Mouse (Mus musculus) testis, adult 2 months (tissue): Measurements from ENCODE around the gene Pard3b. TPM values are rescaled to one million over a fixed set of nuclear protein-coding genes. Genes with fewer than 3 reads are reported as not detected.

Source experiments
- H3K27ac ChIP-seq: fragments of 200-500 bp; 2 replicates; pipeline ENCODE4 v1.5.1; 2012; ENCODE audit warnings: low read depth, low read length; ENCODE audit not compliant: control insufficient read depth, insufficient read depth
- H3K27me3 ChIP-seq: fragments of 200-500 bp; 2 replicates; pipeline ENCODE4 v1.6.1; 2012; ENCODE audit warnings: mild to moderate bottlenecking, low read length, moderate library complexity; ENCODE audit not compliant: control insufficient read depth, insufficient read depth
- H3K36me3 ChIP-seq: fragments of 200-500 bp; 2 replicates; pipeline ENCODE4 v1.6.1; 2012; ENCODE audit warnings: mild to moderate bottlenecking, low read length; ENCODE audit not compliant: control insufficient read depth, insufficient read depth
- H3K4me1 ChIP-seq: fragments of 200-500 bp; 2 replicates; pipeline ENCODE4 v1.6.1; 2012; ENCODE audit warnings: low read length; ENCODE audit not compliant: control insufficient read depth, insufficient read depth
- H3K4me3 ChIP-seq: fragments of 200-500 bp; 2 replicates; pipeline ENCODE4 v1.5.1; 2012; ENCODE audit warnings: low read depth, mild to moderate bottlenecking, low read length, moderate library complexity, mixed read lengths; ENCODE audit not compliant: control insufficient read depth
- CTCF ChIP-seq: fragments of 200-500 bp; IDR thresholded peaks from 2 replicates; pipeline ENCODE4 v1.5.1; 2012; ENCODE audit warnings: low read depth, mild to moderate bottlenecking, inconsistent platforms, low read length, moderate library complexity; ENCODE audit not compliant: control insufficient read depth, insufficient read depth, insufficient replicate concordance
- POLR2A ChIP-seq: fragments of 200-500 bp; IDR thresholded peaks from 2 replicates; pipeline ENCODE4 v1.6.1; 2012; ENCODE audit warnings: low read depth, mild to moderate bottlenecking, inconsistent platforms, low read length, moderate library complexity; ENCODE audit not compliant: control insufficient read depth
- polyA plus RNA-seq: library from polyadenylated mRNA; depleted of rRNA; stranded (reverse); fragments of >200 nt; gene quantifications from 2 replicates; pipeline ENCODE4 v1.2.3, GENCODE M21; 2012

Gene Pard3b
- polyA plus RNA-seq, 1 experiment, result 1.3 TPM

DNA sequence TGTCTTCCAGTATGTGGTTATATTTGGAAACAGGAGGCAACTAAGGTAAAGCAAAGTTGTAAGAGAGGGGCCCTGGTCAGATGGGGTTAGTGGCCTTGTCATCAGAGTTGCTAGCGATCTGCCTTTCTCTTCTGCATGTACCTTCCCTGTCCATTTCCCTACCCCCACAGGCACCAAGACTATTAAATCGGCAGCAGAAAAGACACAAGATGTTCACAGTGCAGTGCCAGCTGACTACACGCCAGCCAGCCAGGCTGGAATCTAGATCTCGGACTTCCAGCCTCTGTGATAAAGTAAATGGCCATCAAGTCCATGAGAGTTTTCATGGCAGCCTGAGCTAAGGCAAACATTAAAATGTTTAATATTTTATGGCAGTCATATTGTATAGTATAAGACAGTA is 257.4 kb downstream of the Pard3b start:
- TF ChIP-seq CTCF, result no peak
- no peaks in the 10 kb centered on the region for H3K27me3 ChIP-seq
- H3K4me1 ChIP-seq, result no peaks in the 10 kb centered on the region
- no peak overlapping the region for H3K27ac ChIP-seq
- no peaks in the 10 kb centered on the region for H3K36me3 ChIP-seq
- no peak overlapping the region for H3K4me3 ChIP-seq

DNA sequence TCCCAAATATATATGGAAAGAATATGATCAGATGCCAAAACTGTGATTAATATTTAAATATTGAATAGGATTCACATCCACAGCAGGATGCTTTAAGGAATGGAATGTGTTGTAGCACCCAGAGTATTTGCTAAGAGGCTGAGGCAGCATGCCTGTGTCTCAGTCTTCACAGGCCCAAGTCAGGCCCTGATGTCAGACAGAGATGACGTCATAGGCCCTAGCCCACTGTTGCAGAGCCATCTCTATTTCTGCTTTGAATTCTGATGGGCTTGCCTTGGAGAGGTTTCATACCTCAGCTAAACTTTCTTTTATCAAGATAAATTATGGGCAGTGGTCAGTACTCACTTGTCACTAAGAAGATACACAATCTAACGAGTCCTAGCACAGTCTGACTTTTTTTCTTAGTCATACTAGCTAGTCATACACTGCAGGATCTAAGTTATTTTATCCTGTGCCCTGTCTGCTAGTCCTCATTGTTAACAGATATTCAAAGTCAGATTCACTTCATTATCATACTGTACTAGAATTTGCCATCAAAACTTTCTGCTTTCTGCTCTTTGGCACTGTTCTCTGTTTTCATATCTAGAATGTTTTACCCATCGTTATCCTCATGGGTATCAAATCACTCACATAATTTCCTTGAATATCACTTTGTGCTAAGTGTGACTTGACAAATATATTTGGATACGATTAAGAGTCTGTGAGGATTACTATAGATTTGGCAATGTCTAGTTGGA is 264.8 kb downstream of the Pard3b start:
- Histone ChIP-seq H3K27me3 (no peaks in the 10 kb centered on the region), H3K27ac (no peak overlapping the region), H3K4me1 (no peaks in the 10 kb centered on the region), H3K4me3 (no peak overlapping the region), H3K36me3 (no peaks in the 10 kb centered on the region)
- TF ChIP-seq CTCF, result no peak
- TF ChIP-seq POLR2A, result no peak

DNA sequence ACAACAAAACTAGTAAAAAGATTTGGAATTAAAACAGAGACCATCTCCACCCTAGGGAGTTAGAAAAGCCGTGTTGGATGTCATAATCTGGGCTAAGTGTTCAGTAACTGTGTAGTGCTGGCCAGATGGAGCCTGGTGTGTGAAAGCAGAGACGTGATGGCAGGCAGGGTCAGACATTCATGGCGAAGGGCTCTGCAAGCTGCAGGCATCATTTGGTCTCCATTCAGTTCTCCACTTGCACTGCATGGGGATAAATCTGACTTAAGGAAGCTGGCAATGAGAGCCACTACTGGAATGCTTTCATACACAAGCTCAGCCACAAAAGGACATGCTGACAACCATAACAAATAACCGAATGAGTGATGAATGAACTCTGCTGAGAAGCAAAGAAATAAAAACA is 265.4 kb downstream of the Pard3b start:
- no peaks in the 10 kb centered on the region for H3K4me1 ChIP-seq
- no peak overlapping the region for H3K27ac ChIP-seq
- no peak overlapping the region for H3K4me3 ChIP-seq
- no peaks in the 10 kb centered on the region for H3K36me3 ChIP-seq
- H3K27me3 ChIP-seq, result no peaks in the 10 kb centered on the region
- no peak for TF ChIP-seq CTCF
- no peak for TF ChIP-seq POLR2A

DNA sequence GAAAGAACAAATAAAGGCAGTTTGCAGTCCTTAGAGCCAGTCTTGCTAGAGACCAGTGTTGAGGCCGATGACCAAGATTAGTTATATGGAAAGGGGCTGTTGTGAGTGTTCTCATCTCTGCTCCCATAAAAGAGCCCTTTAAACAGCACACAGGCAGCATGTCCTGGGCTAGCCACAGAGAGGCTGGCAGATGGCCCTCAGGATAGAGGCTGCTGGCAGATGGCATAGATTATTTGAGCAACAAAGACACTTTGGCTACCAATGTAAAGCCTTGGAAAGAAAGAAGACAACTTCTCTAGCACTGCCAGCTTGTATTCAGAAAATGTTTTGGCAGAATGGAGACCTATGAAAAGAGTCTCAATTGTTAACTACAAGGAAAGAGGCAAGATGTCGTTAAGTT is 274.3 kb downstream of the Pard3b start:
- TF ChIP-seq POLR2A (no peak), CTCF (no peak)
- Histone ChIP-seq H3K4me3 (no peak overlapping the region), H3K27me3 (no peaks in the 10 kb centered on the region), H3K4me1 (no peaks in the 10 kb centered on the region), H3K27ac (no peak overlapping the region), H3K36me3 (no peaks in the 10 kb centered on the region)

DNA sequence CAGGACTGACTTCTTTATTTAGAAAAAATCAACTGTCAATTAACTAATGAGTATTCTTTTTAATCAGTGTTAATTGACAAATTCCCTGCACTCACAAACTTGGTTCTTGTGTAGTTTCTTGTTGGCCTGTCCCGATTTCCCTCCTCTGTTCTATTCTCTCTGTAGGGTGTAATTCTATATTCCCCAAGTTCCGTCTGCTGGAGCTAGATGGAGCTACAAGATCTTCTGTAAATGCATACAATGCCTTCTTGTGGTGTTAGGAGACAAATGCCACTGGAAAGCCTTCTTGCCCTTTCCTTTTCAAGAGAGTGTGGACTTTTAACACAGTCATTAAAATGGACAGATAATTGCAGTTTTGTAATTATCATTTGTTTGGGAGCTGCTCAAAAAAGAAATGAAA is 286.3 kb downstream of the Pard3b start:
- Histone ChIP-seq H3K4me1 (no peaks in the 10 kb centered on the region), H3K36me3 (no peaks in the 10 kb centered on the region), H3K27ac (no peak overlapping the region), H3K27me3 (no peaks in the 10 kb centered on the region), H3K4me3 (no peak overlapping the region)
- TF ChIP-seq POLR2A, result no peak
- no peak for TF ChIP-seq CTCF

DNA sequence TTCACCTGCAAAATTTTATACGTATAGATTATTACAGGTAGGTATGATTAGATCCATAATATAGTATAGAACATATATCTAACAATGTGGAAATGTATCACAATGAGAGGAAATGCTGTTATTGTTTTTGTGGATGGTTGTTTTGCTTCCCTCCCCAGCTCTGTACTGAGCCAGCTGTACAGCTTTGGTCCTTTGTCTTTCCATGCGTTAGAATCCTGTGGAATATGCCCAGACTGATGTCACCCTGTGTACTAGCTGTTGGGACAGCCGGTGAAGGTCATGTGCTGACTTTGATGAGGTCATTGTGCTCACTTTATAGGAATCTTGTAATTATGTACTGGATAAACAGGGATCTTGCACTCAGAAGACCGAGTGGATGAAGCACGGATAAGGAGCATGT is 286.9 kb downstream of the Pard3b start:
- no peaks in the 10 kb centered on the region for H3K4me1 ChIP-seq
- no peak overlapping the region for H3K4me3 ChIP-seq
- no peaks in the 10 kb centered on the region for H3K27me3 ChIP-seq
- no peaks in the 10 kb centered on the region for H3K36me3 ChIP-seq
- TF ChIP-seq CTCF, result no peak
- no peak for TF ChIP-seq POLR2A
- H3K27ac ChIP-seq, result no peak overlapping the region

DNA sequence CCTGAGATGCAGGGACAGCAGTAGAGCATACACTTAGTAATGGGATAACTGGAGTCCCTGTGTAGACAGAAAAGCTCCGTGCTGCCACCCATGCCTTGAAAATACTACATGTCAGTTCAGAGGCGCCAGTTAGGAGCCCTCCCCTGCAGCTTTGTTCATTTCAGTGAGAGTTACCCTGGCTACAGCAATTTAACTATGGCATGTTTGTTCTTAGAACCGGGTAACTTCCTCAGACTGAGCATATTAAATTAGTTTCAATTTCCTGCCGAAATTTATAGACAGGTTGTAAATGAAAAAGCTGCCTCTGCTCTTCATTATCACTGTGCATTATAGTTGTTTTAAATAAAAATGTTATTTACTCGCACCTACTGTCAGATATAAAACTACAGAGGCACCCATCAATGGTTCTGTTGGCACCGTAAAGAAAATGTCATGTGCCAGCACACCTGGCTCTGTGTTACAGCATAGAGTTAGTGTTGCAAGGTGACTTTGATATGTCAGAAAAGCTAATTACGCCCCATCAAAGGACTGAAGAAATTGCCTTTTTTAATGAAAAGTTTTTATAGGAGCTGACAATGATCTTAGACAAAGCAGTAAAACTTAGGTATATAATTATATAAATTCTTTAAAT is 289.6 kb downstream of the Pard3b start:
- Histone ChIP-seq H3K36me3 (no peaks in the 10 kb centered on the region), H3K27ac (no peak overlapping the region), H3K27me3 (no peaks in the 10 kb centered on the region), H3K4me3 (no peak overlapping the region), H3K4me1 (no peaks in the 10 kb centered on the region)
- no peak for TF ChIP-seq POLR2A
- TF ChIP-seq CTCF, result no peak
